Mouse (Mus musculus) kidney, adult 9 months (tissue): ENCODE results near the gene Inpp5a.

Source experiments
- DNase-seq: peaks from one replicate; pipeline ENCODE4 v3.0.0; 2022

The Inpp5a gene

GRCm38 (mm10) chr7:139447381-139447780, 58.5 kb downstream of the Inpp5a start:
- DNase-seq: no peak

- DNase-seq: no peak
Measured at GRCm38 (mm10) chr7:139450186-139450998, 61.5 kb downstream of the Inpp5a start.

- no peak for DNase-seq
Measured at GRCm38 (mm10) chr7:139451711-139452110, 62.8 kb downstream of the Inpp5a start.

- DNase-seq: no peak
Measured at GRCm38 (mm10) chr7:139452199-139452598, 63.3 kb downstream of the Inpp5a start.

- DNase-seq: no peak
Measured at GRCm38 (mm10) chr7:139453198-139453597, 64.3 kb downstream of the Inpp5a start.

- no peak for DNase-seq
Measured at GRCm38 (mm10) chr7:139454285-139454684, 65.4 kb downstream of the Inpp5a start.

GRCm38 (mm10) chr7:139456759-139457158, 67.8 kb downstream of the Inpp5a start:
- DNase-seq: no peak

- DNase-seq: no peak
Measured at GRCm38 (mm10) chr7:139461344-139461743, 72.4 kb downstream of the Inpp5a start.

- no peak for DNase-seq
Measured at GRCm38 (mm10) chr7:139462142-139462541, 73.2 kb downstream of the Inpp5a start.

GRCm38 (mm10) chr7:139465538-139465937, 76.6 kb downstream of the Inpp5a start:
- no peak for DNase-seq

GRCm38 (mm10) chr7:139466484-139467176, 77.7 kb downstream of the Inpp5a start:
- no peak for DNase-seq

GRCm38 (mm10) chr7:139467177-139467895, 78.4 kb downstream of the Inpp5a start:
- DNase-seq: no peak

- DNase-seq: peak; percentile 70
Measured at GRCm38 (mm10) chr7:139467896-139468279, 79.0 kb downstream of the Inpp5a start.

GRCm38 (mm10) chr7:139468440-139468839, 79.5 kb downstream of the Inpp5a start:
- peak; percentile 24 for DNase-seq

GRCm38 (mm10) chr7:139469457-139469856, 80.5 kb downstream of the Inpp5a start:
- no peak for DNase-seq

GRCm38 (mm10) chr7:139470481-139470880, 81.6 kb downstream of the Inpp5a start:
- no peak for DNase-seq

- DNase-seq: no peak
Measured at GRCm38 (mm10) chr7:139472052-139472451, 83.1 kb downstream of the Inpp5a start.

- peak; percentile 91 for DNase-seq
Measured at GRCm38 (mm10) chr7:139472865-139473549, 84.1 kb downstream of the Inpp5a start.

GRCm38 (mm10) chr7:139475896-139476295, 87.0 kb downstream of the Inpp5a start:
- DNase-seq: no peak

GRCm38 (mm10) chr7:139476700-139477099, 87.8 kb downstream of the Inpp5a start:
- no peak for DNase-seq

- no peak for DNase-seq
Measured at GRCm38 (mm10) chr7:139477748-139478147, 88.8 kb downstream of the Inpp5a start.

GRCm38 (mm10) chr7:139479077-139479476, 90.2 kb downstream of the Inpp5a start:
- DNase-seq: no peak

- no peak for DNase-seq
Measured at GRCm38 (mm10) chr7:139479626-139480025, 90.7 kb downstream of the Inpp5a start.
